Mouse (Mus musculus): ENCODE data around the gene Sgca. TPM values are rescaled to one million over a fixed set of nuclear protein-coding genes. Genes with fewer than 3 reads are reported as not detected.

Gene Sgca
- total RNA-seq, 2 experiments from 2014 or later: 0.35 TPM; not detected in 1

DNA sequence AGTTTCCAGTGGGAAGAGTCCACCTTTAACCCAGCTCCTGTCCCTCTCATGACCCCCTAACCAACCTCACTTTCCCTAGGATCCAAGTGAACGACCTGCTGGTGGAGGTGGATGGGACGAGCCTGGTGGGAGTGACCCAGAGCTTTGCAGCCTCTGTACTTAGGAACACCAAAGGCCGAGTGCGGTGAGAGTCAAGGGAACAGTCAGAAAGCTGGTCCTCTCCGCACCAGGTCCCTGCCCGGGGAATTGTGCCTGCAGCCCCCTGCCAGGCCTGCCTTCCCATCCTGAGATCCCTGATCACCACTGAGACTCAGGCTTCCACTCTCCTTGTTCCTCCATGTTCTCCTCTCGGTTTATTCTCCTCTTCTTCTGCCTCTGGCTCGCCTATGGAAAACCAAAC is 24.0 kb upstream of the Sgca start:
- no peak for TF ChIP-seq CTCF (IDR thresholded peaks at IDR 0.05)
- no peak for DNase-seq (ENCODE audit: extremely low spot score in 1 of 2, low spot score in 2 of 2)
- H3K4me3 ChIP-seq: no peak overlapping the region
- H3K27ac ChIP-seq: peak overlapping the region; percentile 47
- intact Hi-C loops (cut with DNase I): no loop called here

DNA sequence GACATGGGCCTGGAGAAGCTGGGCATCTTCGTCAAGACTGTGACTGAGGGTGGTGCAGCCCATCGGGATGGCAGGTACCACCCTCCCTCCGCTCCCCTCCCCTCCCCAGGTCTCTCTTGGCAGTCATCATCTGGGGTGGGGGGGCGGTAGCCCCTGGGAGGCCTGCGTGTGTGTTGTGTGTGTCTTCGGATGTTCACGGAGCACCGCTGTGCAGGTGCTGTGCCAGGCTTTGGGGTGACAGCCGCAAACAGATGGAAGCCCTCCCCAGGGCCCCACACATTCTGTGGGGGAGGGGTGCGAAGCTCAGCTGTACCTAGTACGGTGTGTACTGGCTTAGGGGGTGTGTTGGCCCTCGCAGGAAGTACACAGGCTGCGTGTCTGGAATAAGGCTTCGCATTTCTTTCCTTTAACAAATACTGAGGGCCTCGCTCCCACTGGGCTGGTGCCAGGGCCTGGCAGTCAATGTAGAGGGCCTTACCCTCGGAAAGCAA is 22.0 kb upstream of the Sgca start:
- Histone ChIP-seq H3K27ac (peak overlapping the region; percentile 21), H3K4me3 (no peak overlapping the region)
- no peak for TF ChIP-seq CTCF (IDR thresholded peaks at IDR 0.05)
- peak; percentile 62 for DNase-seq (ENCODE audit: extremely low spot score in 1 of 2, low spot score in 2 of 2)
- intact Hi-C loops (cut with DNase I): loop anchor here (10.0 kb wide), 1 partner anchor 673 kb away; the partner anchor contains the start of genes Ankrd40 and Luc7l3

DNA sequence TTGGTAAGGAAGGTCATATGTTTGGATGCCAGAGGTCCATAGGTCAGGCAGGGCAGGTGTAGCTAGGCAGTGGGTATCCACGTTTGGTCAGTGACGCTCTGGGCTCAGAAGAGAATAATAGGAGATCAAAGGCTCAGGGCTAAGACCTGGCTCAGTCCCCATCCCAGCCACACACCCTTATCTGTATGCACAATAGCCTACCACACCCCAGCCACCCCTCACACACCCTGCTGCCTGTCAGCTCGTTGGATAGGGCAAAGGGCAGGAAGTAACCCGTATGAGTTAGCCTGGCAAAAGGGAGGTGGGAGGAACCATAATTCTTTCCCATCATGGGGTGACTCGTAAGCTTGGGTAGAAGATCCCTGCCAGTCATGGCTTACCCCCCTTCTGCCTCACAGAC is 21.5 kb upstream of the Sgca start:
- no peak overlapping the region for H3K4me3 ChIP-seq
- H3K27ac ChIP-seq: peak overlapping the region; percentile 21

DNA sequence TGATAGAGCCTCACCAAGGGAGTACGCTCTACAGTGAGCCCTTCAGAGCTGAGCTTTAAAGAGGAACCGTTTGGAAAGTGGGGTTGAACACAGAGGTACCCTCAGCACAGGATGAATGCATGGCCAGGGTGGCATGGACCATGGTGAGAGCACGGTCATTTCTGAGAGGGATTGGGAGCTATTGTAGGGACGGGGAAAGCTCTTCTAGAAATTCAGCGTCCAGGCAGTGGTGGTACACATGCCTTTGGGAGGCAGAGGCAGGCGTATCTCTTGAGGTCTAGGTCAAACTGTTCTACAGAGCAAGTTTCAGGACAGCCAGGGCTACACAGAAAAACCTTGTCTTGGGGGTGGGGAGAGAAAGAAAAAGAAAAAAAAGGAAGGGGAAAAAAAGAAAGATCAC is 20.9 kb upstream of the Sgca start:
- Histone ChIP-seq H3K27ac (no peak overlapping the region), H3K4me3 (no peak overlapping the region)
- no peak for TF ChIP-seq CTCF (IDR thresholded peaks at IDR 0.05)
- no peak for DNase-seq (ENCODE audit: extremely low spot score in 1 of 2, low spot score in 2 of 2)
- intact Hi-C loops (cut with DNase I): loop anchor here (10.0 kb wide), 1 partner anchor 672 kb away; the partner anchor contains the start of genes Ankrd40 and Luc7l3

More for the DNA sequence above, 21.5 kb upstream of the Sgca start:
- TF ChIP-seq CTCF (IDR thresholded peaks at IDR 0.05): no peak
- intact Hi-C loops (cut with DNase I): loop anchor here (10.0 kb wide), 1 partner anchor 673 kb away; the partner anchor contains the start of genes Ankrd40 and Luc7l3
- DNase-seq (ENCODE audit: extremely low spot score in 1 of 2, low spot score in 2 of 2): no peak

DNA sequence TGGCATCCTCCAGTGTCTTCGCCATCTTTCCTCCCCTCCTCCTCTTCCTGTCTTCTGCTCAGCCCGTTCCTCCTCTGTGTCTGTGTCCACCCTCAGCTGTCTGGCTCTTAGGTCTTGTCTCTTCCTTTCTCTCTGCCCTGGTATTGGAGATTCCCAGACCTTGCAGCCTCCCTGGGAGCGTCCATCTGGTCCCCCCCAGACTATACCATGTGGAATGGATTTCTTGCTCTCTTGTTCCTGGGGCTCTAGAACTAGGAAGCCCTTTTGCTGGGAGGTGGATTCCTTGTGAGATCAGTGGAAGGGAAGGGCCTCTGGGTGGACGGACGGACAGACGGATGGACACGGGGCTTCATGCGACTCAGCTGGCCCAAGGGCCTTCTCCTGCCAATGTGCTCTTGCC is 20.0 kb upstream of the Sgca start:
- Histone ChIP-seq H3K4me3 (no peak overlapping the region), H3K27ac (no peak overlapping the region)
- intact Hi-C loops (cut with DNase I): loop anchor here (10.0 kb wide), 1 partner anchor 671 kb away; the partner anchor contains the start of genes Ankrd40 and Luc7l3

DNA sequence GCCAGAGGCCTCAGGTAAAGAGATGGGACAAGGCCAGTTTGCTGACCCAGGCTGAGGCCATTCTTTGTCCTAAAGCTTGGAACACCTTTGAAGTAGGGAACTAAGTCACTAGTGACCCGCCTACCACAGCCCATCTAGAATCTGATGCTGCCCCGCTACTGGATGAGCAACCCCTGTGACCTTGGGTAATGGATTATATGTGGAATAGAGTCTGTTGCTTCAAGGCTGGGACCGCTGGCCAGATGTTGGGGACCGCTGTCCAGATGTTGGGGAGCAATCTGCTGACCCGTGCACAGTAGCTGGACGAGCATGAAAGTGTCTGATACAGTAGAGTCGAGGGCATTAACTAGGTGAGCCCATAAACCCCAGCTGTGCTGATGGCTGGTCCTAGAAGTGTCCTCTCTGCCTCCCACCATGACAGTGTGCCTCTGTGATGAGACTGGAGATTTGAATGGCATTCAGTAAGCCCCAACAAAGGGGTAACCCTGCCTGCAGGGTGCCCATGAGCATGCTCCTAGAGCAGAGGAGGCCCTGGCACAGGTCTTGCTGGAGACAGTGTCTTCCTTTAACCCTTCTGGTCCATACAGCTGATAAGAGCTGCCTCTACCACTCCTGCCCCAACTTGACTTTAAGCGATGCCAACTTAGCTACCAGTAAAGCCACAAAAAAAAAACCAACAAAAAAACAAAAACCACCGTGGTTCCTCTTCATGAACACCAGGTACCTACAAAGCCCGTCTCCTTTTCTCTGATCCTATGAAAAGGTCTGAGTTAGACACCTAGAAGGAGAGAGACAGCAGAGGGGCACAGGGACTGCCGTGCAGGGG is 19.0 kb upstream of the Sgca start:
- intact Hi-C loops (cut with DNase I): loop anchor here (10.0 kb wide), 1 partner anchor 670 kb away; the partner anchor contains the start of genes Ankrd40 and Luc7l3
- TF ChIP-seq CTCF (IDR thresholded peaks at IDR 0.05): no peak
- Histone ChIP-seq H3K27ac (no peak overlapping the region), H3K4me3 (peak overlapping the region; percentile 71)
- DNase-seq (ENCODE audit: extremely low spot score in 1 of 2, low spot score in 2 of 2): no peak

More for the DNA sequence above, 20.0 kb upstream of the Sgca start:
- no peak for TF ChIP-seq CTCF (IDR thresholded peaks at IDR 0.05)
- no peak for DNase-seq (ENCODE audit: extremely low spot score in 1 of 2, low spot score in 2 of 2)

DNA sequence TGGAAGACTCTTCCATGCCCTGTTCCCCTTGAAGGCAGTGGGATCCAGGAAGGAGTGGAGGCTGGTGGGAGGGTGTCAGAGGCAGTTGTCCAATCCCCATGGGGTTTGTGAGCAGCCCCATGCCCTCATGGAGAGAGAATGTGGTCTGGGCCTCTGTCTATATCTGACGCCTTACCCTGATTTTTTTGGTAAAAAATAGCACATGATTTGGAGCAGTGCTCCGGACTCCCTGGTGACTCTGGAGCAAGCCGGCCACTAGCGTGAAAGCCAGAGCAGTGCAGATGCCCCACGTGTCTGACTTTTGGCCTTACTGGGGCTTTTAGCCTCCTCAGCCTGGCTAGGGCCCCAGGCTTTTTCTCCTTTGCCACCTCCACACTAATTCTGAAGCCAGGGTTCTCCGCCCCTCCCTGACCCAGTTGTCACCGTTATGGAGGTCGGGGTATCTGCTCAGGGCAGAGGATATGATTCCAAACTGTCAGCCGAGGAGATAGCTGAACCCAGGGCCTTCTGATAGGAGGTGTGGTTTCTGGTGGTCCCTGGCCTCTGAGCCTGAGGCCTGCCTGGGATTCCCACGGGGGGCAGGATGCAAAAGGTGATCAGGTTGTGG is 18.2 kb upstream of the Sgca start:
- Histone ChIP-seq H3K27ac (peak overlapping the region; percentile 98), H3K4me3 (peak overlapping the region; percentile 71)
- intact Hi-C loops (cut with DNase I): loop anchor here (10.0 kb wide), 1 partner anchor 670 kb away; the partner anchor contains the start of genes Ankrd40 and Luc7l3
- no peak for TF ChIP-seq CTCF (IDR thresholded peaks at IDR 0.05)
- DNase-seq (ENCODE audit: extremely low spot score in 1 of 2, low spot score in 2 of 2): no peak

DNA sequence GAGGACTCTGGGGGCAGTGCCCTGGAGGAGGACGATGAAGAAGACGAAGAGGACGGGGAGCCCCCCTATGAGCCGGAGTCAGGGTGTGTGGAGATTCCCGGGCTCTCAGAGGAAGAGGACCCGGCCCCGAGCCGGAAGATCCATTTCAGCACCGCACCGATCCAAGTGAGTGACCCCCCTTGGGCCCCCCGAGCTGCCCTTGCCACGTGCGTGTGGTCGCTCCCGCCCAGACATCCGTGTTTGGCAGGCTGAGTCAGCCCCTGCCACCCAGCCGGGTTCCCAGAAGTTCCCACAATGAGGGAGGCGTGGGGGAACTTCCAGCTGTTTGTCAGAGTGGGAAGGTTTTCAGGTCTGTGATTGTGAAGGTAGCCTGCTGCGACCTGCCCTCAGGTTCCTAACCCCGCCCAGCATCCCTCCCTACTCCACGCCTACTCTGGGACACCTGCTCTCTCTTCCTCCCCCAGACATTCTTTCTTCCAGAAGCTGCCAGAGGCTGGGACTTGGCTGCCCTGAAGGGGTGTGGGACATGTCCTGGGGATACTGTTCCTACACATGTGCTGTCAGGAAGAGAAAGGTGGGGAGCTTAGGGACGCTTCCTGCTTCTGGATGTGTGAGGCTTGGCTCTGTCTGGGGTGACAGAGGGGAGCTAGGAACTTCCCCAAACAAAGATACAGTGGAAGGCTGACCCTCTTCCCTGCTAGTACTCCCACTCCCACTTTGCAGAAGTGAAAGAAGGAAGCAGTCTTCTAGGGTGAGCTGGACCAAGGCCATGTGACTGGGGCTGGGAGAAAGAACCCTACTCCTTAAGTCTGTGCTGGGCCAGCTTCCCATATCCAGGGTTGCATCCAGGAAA is 16.9 kb upstream of the Sgca start:
- peak overlapping the region; percentile 98 for H3K27ac ChIP-seq
- peak; percentile 50 to 61 for DNase-seq (ENCODE audit: extremely low spot score in 1 of 2, low spot score in 2 of 2)
- peak overlapping the region; percentile 71 for H3K4me3 ChIP-seq
- TF ChIP-seq CTCF (IDR thresholded peaks at IDR 0.05): no peak
- intact Hi-C loops (cut with DNase I): loop anchor here (10.0 kb wide), 1 partner anchor 668 kb away; the partner anchor contains the start of genes Ankrd40 and Luc7l3

DNA sequence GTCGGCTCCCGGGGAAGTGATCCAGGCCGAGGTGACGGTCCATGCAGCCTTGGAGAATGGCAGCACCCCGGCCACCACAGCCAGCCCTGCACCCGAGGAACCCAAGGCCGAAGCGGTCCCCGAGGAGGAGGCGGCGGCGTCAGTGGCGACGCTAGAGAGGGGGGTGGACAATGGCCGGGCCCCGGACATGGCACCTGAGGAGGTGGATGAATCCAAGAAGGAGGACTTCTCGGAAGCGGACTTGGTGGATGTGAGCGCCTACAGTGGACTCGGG is 16.3 kb upstream of the Sgca start:
- Histone ChIP-seq H3K27ac (peak overlapping the region; percentile 98), H3K4me3 (peak overlapping the region; percentile 71)
- intact Hi-C loops (cut with DNase I): loop anchor here (10.0 kb wide), 1 partner anchor 668 kb away; the partner anchor contains the start of genes Ankrd40 and Luc7l3
- DNase-seq (ENCODE audit: extremely low spot score in 1 of 2, low spot score in 2 of 2): no peak
- no peak for TF ChIP-seq CTCF (IDR thresholded peaks at IDR 0.05)

DNA sequence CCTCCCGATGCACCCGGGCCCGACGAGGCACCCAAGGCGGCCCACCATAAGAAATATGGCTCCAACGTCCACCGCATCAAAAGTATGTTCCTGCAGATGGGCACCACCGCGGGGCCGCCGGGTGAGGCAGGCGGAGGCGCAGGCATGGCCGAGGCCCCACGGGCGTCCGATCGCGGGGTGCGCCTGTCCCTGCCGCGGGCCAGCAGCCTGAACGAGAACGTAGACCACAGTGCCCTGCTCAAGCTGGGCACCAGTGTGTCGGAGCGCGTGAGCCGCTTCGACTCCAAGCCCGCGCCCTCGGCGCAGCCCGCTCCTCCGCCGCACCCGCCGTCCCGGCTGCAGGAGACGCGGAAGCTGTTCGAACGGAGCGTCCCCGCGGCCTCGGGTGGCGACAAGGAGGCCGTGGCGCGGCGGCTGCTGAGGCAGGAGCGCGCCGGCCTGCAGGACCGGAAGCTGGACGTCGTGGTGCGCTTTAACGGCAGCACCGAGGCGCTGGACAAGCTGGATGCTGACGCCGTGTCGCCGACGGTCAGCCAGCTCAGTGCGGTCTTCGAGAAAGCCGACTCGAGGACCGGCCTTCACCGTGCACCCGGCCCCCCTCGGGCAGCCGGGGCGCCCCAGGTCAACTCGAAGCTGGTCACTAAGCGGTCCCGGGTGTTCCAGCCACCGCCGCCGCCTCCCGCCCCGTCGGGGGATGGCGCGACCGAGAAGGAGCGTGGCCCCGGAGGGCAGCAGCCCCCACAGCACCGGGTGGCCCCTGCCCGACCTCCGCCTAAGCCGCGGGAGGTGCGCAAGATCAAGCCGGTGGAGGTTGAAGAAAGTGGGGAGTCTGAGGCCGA is 15.7 kb upstream of the Sgca start:
- no peak for TF ChIP-seq CTCF (IDR thresholded peaks at IDR 0.05)
- intact Hi-C loops (cut with DNase I): loop anchor here (2.0 to 10.0 kb wide), 2 partner anchors 49 to 667 kb away; partner anchors contain the start of genes Ankrd40, Luc7l3 and Pdk2
- Histone ChIP-seq H3K4me3 (peak overlapping the region; percentile 71), H3K27ac (peak overlapping the region; percentile 98)
- DNase-seq (ENCODE audit: extremely low spot score in 1 of 2, low spot score in 2 of 2): peak in 1 of 2 experiments; percentile 57

Measured in left cerebral cortex, adult 2 months (tissue).